Mouse (Mus musculus) cerebellum, adult 11-12 months (tissue): Measurements from ENCODE around the gene Pkm.

Source experiments
- DNase-seq: peaks from one replicate; pipeline ENCODE4 v3.0.0; 2022

Gene Pkm

GRCm38 (mm10) chr9:59666813-59667212 lies 10.6 kb downstream of the Pkm start:
- no peak for DNase-seq

- DNase-seq: no peak
Observed at GRCm38 (mm10) chr9:59667250-59667649, 11.1 kb downstream of the Pkm start.

- DNase-seq: no peak
Observed at GRCm38 (mm10) chr9:59667904-59668303, 11.7 kb downstream of the Pkm start.

DNA sequence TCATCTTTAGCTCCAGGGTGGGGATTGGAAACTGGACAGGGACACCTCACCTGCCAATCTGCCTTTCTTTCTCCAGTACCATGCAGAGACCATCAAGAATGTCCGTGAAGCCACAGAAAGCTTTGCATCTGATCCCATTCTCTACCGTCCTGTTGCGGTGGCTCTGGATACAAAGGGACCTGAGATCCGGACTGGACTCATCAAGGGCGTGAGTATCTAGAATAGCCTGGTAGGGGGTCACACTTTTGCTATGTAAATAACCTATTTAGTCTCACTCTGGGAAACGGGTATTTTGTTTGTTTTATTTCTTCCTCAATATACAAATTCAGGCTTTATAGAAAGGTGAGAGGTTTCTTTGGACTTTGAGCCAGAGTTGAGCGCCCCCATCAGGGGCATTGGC lies 12.3 kb downstream of the Pkm start:
- DNase-seq: no peak

DNA sequence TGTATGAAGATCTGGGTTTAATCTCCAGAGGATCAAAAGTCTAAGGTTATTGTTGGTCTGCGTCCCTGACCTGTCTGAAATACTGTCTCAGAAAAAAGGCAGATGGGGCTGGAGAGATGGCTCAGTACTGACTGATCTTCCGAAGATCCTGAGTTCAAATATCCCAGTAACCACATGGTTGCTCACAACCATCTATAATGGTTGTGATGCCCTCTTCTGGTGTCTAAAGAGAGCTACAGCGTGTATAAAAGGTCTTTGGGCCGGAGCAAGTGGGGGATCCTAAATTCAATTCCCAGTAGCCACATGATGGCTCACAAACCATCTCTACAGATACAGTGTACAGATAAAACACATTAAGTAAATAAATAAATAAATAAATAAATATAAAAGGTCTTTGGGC lies 13.0 kb downstream of the Pkm start:
- DNase-seq: no peak

- DNase-seq: no peak
Observed at GRCm38 (mm10) chr9:59672195-59672894, 16.2 kb downstream of the Pkm start.

DNA sequence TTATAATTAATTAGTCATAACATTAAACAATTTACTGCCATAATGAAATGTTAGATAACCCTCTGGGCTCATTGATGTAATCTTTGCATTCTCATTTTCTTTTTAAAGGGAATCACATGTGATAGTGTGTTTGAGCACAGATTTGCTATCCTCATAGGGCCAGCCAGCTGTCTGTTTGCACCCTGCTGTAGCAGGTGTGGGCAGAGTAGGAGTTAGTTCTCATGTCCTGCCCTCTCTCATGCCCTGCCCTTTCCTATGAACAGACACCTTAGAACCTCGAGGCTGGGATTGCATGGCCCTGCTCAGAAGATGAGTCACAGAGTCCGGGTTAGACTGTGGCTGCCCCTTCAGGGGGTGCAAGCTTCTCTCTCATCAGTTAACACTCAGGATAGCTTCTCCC lies 17.3 kb downstream of the Pkm start:
- no peak for DNase-seq

GRCm38 (mm10) chr9:59675598-59675997 lies 19.4 kb downstream of the Pkm start:
- no peak for DNase-seq

GRCm38 (mm10) chr9:59678313-59678712 lies 22.1 kb downstream of the Pkm start:
- DNase-seq: no peak

- DNase-seq: peak; percentile 72
Observed at GRCm38 (mm10) chr9:59679678-59680533, 23.7 kb downstream of the Pkm start, which contains the start of gene Gramd2. TSS of gene Gramd2 (plus strand) at chr9:59680144.

- DNase-seq: no peak
Observed at GRCm38 (mm10) chr9:59680534-59680875, 24.3 kb downstream of the Pkm start.

GRCm38 (mm10) chr9:59684020-59684419 lies 27.9 kb downstream of the Pkm start:
- no peak for DNase-seq

DNA sequence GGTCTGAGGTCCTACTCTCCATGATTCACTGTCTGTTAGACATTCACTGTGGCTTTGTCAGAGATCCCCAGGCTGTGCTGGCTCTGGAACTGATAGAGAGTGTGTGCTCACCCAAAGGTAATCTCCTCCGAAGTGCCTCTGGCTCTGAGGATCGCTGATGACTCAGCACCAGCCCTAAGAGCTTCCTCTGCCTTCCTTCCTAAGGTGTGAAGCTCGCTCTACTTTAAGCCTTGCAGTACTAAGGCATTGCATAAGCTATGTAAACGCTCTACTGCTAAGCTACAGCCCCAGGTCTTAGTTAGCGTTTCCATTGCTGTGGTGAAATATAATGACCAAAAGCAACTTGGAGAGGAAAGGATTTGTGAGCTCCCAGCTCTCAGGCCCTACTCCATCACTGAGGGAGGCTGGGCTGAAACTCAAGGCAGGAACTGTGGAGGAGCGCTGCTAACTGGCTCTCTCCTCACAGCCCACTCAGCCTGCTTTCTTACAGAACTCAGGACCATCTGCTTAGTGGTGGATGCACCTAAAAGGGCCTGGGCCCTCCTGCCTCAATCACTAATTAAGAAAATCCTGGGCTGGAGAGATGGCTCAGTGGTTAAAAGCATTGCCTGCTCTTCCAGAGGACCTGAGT lies 31.4 kb downstream of the Pkm start:
- DNase-seq: no peak

DNA sequence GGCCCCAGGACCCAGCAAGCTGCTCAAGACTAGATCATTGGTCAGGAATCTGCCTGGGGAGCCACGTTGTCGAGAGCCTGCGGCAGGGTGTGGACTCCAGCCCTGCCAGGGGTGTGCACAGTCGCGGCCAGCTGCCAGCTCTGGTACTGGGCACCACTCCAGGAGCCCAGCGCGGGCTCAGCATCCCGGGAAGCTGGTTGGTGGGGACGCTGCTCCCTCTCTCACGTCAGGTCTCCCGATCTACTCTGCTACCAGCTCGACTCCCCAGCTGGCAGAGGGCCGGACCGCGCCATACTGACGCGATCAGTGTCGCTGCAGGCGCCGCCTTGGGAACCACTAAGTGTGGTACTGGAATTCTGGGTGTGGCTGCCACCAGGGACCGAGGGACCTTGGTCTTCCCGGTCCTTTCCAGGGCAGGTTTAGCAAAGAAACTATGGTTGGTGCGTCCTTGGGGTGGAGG lies 35.5 kb downstream of the Pkm start:
- peak; percentile 70 for DNase-seq

DNA sequence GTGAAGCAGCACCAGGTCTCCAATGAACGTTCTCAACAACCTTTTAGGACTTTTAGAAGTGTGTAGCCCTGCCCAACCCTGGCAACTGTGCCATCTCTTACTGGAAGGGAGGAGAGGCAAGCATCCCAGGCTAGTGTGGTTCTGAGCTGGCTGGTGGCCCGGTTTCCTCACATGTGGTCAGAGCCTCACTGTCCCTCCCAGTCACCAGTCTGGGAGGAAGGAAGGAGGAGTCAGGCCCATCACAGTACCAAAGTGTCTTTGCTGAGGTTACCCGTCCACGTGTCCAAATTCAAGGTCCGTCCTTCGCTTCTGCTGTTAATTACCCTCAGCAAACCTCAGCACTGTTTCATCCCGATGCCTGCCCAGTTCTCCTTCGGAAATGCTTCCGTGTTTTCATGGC lies 36.0 kb downstream of the Pkm start:
- DNase-seq: peak; percentile 60

DNA sequence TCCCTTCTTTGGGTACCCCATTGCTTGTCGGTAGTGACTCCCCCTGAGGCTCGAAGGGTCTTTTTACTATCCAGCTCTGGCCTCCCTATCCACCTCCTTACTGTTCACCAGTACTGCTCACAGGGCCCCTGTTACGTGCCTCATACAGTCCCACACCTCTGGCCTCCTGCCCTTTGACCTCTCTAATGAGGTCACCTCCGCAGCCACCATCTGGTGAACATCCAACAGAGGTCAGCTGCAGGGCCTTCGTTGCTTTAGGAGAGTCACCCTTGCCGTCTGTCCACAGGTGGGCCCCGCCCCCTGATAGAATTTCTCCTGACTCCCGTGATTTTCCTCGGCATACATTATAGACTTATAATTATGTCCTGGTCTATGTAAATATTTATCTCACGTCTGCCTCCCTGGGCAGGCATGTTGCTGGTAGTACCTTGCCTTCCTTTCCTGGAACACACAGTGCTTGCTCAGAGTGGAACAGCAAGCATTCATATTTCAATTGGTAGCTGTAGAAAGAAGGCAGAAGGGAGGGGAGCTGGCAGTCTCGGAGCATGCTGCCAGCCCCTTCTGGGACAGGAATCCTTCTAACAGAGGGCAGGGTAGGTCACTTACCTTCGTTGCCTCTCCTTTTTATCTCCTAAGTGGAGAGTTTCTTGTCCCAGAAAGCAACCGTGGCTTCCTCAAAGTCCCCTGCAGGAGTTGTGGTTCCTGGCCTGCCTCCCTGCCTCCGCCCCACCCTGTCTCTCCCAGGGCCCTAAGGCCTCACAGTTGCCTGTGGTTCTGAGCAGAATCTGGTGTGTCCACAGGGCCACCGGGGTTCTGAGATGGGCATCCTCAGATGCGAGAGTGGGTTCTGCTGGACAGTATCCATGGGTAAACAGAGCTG lies 38.6 kb downstream of the Pkm start:
- DNase-seq: no peak

- DNase-seq: no peak
Observed at GRCm38 (mm10) chr9:59695451-59695813, 39.3 kb downstream of the Pkm start.

- no peak for DNase-seq
Observed at GRCm38 (mm10) chr9:59696381-59696780, 40.2 kb downstream of the Pkm start.

DNA sequence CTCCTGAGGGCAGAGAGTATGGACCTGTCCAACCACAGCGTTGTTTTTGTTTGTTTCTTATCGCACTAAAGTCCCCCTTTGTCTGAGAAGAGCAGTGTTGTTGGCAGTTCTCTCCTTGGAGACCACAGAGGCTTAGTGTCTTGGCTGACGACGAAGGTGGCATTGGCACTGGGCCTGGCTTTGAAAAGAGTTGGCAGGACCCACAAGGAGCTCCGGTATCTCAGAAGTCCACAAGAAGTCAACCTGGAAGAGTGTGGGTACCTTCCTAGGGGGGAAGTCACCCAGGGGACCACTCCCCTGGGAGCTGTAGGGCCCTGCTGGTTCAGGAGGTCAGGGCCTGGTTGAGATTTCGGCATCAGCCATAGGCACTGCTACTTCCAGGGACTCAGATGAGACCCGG lies 44.9 kb downstream of the Pkm start:
- no peak for DNase-seq

GRCm38 (mm10) chr9:59703099-59703498 lies 46.9 kb downstream of the Pkm start:
- no peak for DNase-seq

DNA sequence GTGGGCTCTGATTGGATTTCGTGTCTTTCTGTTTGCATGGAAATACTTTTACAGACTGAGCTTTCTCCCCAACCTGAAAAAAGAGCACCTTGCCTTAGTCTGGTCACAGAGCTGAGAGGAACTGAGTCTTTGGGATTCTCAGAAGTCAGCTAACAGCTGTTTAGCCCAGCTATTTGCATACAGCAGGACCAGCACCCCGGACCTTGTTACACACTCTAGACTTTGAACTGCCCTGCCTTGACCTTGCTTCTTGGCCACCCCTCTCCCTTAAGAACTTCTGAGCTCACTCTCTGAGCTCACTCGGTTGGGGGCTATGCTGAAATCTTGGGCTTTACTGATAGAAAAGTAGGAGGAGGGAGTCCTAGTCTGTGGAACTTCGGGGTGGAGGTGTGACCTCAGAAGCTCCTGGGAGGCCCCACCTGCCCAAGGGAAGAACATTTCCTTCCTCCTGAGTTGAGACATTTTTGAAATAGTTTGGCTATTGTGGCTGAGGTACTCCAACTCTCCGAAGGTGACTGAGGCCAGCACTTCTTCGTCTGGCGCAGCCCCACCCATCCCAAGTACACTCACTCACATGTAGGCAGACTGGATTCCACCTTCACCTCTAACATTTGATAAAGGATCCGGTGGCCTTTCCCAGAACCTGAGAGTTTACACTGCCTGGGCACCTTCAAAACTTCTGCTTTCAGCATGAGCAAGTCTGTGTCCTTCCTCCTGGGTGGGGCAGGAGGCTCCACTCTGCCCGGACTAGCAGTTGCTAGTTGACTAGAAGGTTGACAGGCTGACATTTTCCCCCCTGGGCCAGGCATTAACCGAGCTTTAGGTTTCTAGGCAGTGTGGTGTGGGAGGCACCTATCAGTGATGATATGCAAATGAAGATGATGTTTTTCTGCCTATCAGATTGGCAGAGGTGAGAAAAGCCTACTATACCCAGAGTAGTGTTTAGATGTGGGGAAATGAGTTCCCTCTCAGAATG lies 51.0 kb downstream of the Pkm start:
- DNase-seq: no peak

DNA sequence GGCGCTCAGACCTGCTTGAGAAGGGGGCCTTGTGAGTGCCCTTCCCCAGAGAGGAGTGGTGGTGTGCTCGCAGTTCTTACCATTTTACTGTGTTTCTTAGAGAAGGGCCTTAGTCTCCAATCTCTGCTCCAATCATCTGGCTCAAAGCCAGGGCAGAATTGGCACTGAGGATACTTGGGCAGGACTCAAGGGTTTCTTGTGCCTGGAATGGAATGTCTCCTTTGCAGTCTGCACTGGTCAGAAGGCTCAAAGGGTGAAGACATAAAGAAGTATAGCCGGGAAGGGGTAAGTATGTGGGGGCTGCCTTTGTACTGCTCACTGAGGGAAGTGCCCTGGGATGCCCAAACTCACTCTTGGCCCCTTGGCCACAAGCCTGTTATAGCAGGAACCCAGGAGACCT lies 53.1 kb downstream of the Pkm start:
- no peak for DNase-seq
